Mouse (Mus musculus): Measurements from ENCODE around the gene Trim10. TPM values are rescaled to one million over a fixed set of nuclear protein-coding genes. Genes with fewer than 3 reads are reported as not detected.

Trim10 gene
- polyA plus RNA-seq, 1 experiment from 2014 or later = 227 TPM

GRCm38 (mm10) chr17:36923491-36923890 is 54.1 kb downstream of the Trim10 start:
- 53% methylated on average over 4 of the region's 4 CpGs for WGBS (ENCODE audit: insufficient replicate concordance)

More at GRCm38 (mm10) chr17:36923491-36923890, 54.1 kb downstream of the Trim10 start:
- H3K9ac ChIP-seq = no peak overlapping the region
- H3K27ac ChIP-seq = no peak overlapping the region
- H3K4me3 ChIP-seq = no peak overlapping the region
- H3K4me1 ChIP-seq = no peaks in the 10 kb centered on the region
- no peak overlapping the region for H3K4me2 ChIP-seq
- H3K9me3 ChIP-seq (replicated peaks) = no peaks in the 10 kb centered on the region
- H3K36me3 ChIP-seq = no peaks in the 10 kb centered on the region
- ATAC-seq = no peak
- peaks cover 10% of the 10 kb centered on the region; the same call in 1 of the 2 replicates for H3K27me3 ChIP-seq (replicated peaks)

Other genes starting within 250 kb of the Trim10 start
- gene H2-M9, start 226.9 kb upstream of the Trim10 start, polyA plus RNA-seq (2016; fragmentation: Nextera tagmentation; extraction: Ambion mirVana) = not detected in 2 replicates
- not detected in 2 replicates for gene H2-M1, start 197.4 kb upstream of the Trim10 start, polyA plus RNA-seq (2016; fragmentation: Nextera tagmentation; extraction: Ambion mirVana)
- not detected in 2 replicates for gene H2-M10.5, start 96.7 kb upstream of the Trim10 start, polyA plus RNA-seq (2016; fragmentation: Nextera tagmentation; extraction: Ambion mirVana)
- gene H2-M10.6, start 57.4 kb upstream of the Trim10 start, polyA plus RNA-seq (2016; fragmentation: Nextera tagmentation; extraction: Ambion mirVana) = not detected in 2 replicates
- gene Trim26, start 32.4 kb upstream of the Trim10 start, polyA plus RNA-seq (2016; fragmentation: Nextera tagmentation; extraction: Ambion mirVana) = 14.4 and 16.2 TPM in 2 replicates
- gene Trim15, start 2.4 kb upstream of the Trim10 start, polyA plus RNA-seq (2016; fragmentation: Nextera tagmentation; extraction: Ambion mirVana) = 0.38 and 0.43 TPM in 2 replicates
- gene Trim40, start 20.5 kb downstream of the Trim10 start, polyA plus RNA-seq (2016; fragmentation: Nextera tagmentation; extraction: Ambion mirVana) = not detected in 2 replicates
- gene Trim31, start 28.5 kb downstream of the Trim10 start, polyA plus RNA-seq (2016; fragmentation: Nextera tagmentation; extraction: Ambion mirVana) = not detected in 2 replicates
- not detected in 2 replicates for gene Rnf39, start 73.3 kb downstream of the Trim10 start, polyA plus RNA-seq (2016; fragmentation: Nextera tagmentation; extraction: Ambion mirVana)
- gene Ppp1r11, start 82.2 kb downstream of the Trim10 start, polyA plus RNA-seq (2016; fragmentation: Nextera tagmentation; extraction: Ambion mirVana) = 44.5 and 47.3 TPM in 2 replicates
- 32.7 and 33.5 TPM in 2 replicates for gene Znrd1, start 89.0 kb downstream of the Trim10 start, polyA plus RNA-seq (2016; fragmentation: Nextera tagmentation; extraction: Ambion mirVana)
- 3.9 and 5.2 TPM in 2 replicates for gene Znrd1as, start 89.0 kb downstream of the Trim10 start, polyA plus RNA-seq (2016; fragmentation: Nextera tagmentation; extraction: Ambion mirVana)
- not detected in 2 replicates for gene 2410137M14Rik, start 111.7 kb downstream of the Trim10 start, polyA plus RNA-seq (2016; fragmentation: Nextera tagmentation; extraction: Ambion mirVana)
- gene H2-M5, start 120.0 kb downstream of the Trim10 start, polyA plus RNA-seq (2016; fragmentation: Nextera tagmentation; extraction: Ambion mirVana) = 0.11 TPM in 1 of 2 replicates, not detected in the other
- 11.2 and 11.8 TPM in 2 replicates for gene Zfp57, start 131.6 kb downstream of the Trim10 start, polyA plus RNA-seq (2016; fragmentation: Nextera tagmentation; extraction: Ambion mirVana)
- not detected in 2 replicates for gene Mog, start 153.8 kb downstream of the Trim10 start, polyA plus RNA-seq (2016; fragmentation: Nextera tagmentation; extraction: Ambion mirVana)
- 1.1 and 1.6 TPM in 2 replicates for gene Gabbr1, start 176.4 kb downstream of the Trim10 start, polyA plus RNA-seq (2016; fragmentation: Nextera tagmentation; extraction: Ambion mirVana)
- gene Olfr90, start 218.9 kb downstream of the Trim10 start, polyA plus RNA-seq (2016; fragmentation: Nextera tagmentation; extraction: Ambion mirVana) = not detected in 2 replicates
- gene Olfr91, start 228.7 kb downstream of the Trim10 start, polyA plus RNA-seq (2016; fragmentation: Nextera tagmentation; extraction: Ambion mirVana) = not detected in 2 replicates